Mouse (Mus musculus) left cerebral cortex, postnatal 4 days (tissue): ENCODE measurements around the gene Hspb3. TPM values are rescaled to one million over a fixed set of nuclear protein-coding genes. Genes with fewer than 3 reads are reported as not detected.

Source experiments
- total RNA-seq, 2 experiments: library from RNA; stranded (reverse); gene quantifications; 2 replicates each; pipeline ENCODE4 v1.2.3; 2021

Hspb3 gene
- total RNA-seq, 2 experiments from 2014 or later, result 13.4 to 16.4 TPM

Other genes with a start within 250 kb of the Hspb3 start
- 10 to 100 TPM; 19.3 to 19.8 TPM for gene Snx18, start 45.1 kb downstream of the Hspb3 start, total RNA-seq
- 10 to 100 TPM; 71.9 to 82.4 TPM for gene Arl15, start 130.8 kb upstream of the Hspb3 start, total RNA-seq